Mouse (Mus musculus) forebrain, embryonic 11.5 days (tissue): Measurements from ENCODE around the gene Fgr. TPM values are rescaled to one million over a fixed set of nuclear protein-coding genes. Genes with fewer than 3 reads are reported as not detected.

Source experiments
- ATAC-seq: fragments of 200-750 bp; cut with Nextera tagmentation; replicated peaks from 2 replicates; pipeline ENCODE4 v1.8.0; 2017; ENCODE audit warnings: moderate TSS enrichment; ENCODE audit not compliant: low FRiP score
- DNase-seq: peaks from one replicate; pipeline ENCODE4 v3.0.0-alpha.2; 2017; ENCODE audit warnings: low spot score
- H3K27ac ChIP-seq: fragments of 300-500 bp; sonication (generic); 2 replicates; pipeline ENCODE4 v1.5.1; 2014; ENCODE audit warnings: low read depth, low read length
- H3K27me3 ChIP-seq: fragments of 300-500 bp; sonication (generic); 2 replicates; pipeline ENCODE4 v1.6.1; 2014; ENCODE audit warnings: mild to moderate bottlenecking, low read length, mixed read lengths; ENCODE audit not compliant: control insufficient read depth, insufficient read depth
- H3K36me3 ChIP-seq: fragments of 300-500 bp; sonication (generic); 2 replicates; pipeline ENCODE4 v1.6.1; 2014; ENCODE audit warnings: mild to moderate bottlenecking, low read length, moderate library complexity, mixed read lengths; ENCODE audit not compliant: control insufficient read depth, insufficient read depth
- H3K4me1 ChIP-seq: fragments of 300-500 bp; sonication (generic); replicated peaks from 2 replicates; pipeline ENCODE4 v1.6.1; 2014; ENCODE audit warnings: low read length, mixed read lengths; ENCODE audit not compliant: control insufficient read depth, insufficient read depth
- H3K4me2 ChIP-seq: fragments of 300-500 bp; sonication (generic); 2 replicates; pipeline ENCODE4 v1.6.1; 2014; ENCODE audit warnings: low read depth, mild to moderate bottlenecking, low read length, moderate library complexity, mixed read lengths; ENCODE audit not compliant: severe bottlenecking
- H3K4me3 ChIP-seq: fragments of 300-500 bp; sonication (generic); 2 replicates; pipeline ENCODE4 v1.5.1; 2014; ENCODE audit warnings: low read depth, low read length
- H3K9ac ChIP-seq: fragments of 300-500 bp; sonication (generic); 2 replicates; pipeline ENCODE4 v1.6.1; 2014; ENCODE audit warnings: low read length
- H3K9me3 ChIP-seq: fragments of 300-500 bp; sonication (generic); 2 replicates; pipeline ENCODE4 v1.6.1; 2016; ENCODE audit warnings: low read length, mixed read lengths; ENCODE audit not compliant: control insufficient read depth
- WGBS: fragments of 180-500 bp; shearing (Covaris S2); extraction: QIAGEN DNeasy Blood & Tissue Kit; methylation state at CpG from one replicate; pipeline ENCODE4 v1.1.7; 2014; 5-methylcytosine and 5-hydroxymethylcytosine counted together
- polyA plus RNA-seq: library from polyadenylated mRNA; unstranded; fragments of >200 nt; fragmentation: Nextera tagmentation; extraction: Ambion mirVana; gene quantifications from 2 replicates; pipeline ENCODE4 v1.2.1, GENCODE M21; 2014

Gene Fgr
- polyA plus RNA-seq, 1 experiment from 2014 or later: not detected

DNA sequence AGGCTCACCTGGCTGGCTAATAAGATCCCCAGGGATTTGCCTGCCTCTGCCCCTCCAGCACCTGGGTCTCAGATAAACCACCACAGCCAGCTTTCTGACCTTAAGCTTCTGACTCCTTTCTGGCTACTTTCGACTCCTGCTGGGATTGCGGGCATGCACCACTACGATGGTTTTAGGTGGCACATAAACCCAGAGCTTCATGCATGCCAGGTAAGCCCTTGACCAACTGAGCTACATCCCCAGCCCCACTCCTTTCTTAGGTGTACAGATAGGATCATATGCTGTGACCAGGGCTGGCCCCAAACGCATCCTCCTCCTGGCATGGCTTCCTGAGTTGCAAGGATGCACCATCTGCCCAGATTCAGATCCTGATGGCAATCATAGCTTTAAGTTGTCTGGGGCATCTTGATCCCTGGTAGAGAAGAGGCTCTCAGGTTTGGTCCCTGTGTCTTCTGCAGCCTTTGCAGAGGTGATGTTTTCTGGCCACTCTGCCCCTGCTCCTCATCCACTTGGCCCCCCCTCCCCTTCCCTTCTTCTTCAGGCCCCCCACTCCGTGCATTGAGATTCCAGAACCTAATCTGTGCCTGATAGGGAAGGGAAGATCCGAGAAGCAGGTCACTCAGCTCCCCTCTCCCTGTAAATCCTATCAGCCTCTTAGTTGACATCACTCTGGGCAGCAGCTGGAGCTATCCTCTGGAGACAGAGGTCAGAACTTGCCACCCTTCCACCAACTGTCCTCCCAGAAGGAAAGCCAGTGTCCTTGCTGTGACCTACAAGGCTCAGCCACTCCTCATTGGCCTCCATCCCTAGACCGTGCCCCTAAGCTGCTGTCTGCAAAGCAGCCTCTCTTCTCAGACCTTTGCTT is 19.1 kb upstream of the Fgr start:
- Histone ChIP-seq H3K4me1 (peaks cover 11% of the 10 kb centered on the region), H3K9ac (no peak overlapping the region), H3K9me3 (no peaks in the 10 kb centered on the region), H3K4me3 (no peak overlapping the region), H3K27ac (no peak overlapping the region), H3K4me2 (no peak overlapping the region), H3K27me3 (no peaks in the 10 kb centered on the region), H3K36me3 (no peaks in the 10 kb centered on the region)
- 63% methylated on average over 7 of the region's 7 CpGs for WGBS
- DNase-seq (no peak), ATAC-seq (no peak)

DNA sequence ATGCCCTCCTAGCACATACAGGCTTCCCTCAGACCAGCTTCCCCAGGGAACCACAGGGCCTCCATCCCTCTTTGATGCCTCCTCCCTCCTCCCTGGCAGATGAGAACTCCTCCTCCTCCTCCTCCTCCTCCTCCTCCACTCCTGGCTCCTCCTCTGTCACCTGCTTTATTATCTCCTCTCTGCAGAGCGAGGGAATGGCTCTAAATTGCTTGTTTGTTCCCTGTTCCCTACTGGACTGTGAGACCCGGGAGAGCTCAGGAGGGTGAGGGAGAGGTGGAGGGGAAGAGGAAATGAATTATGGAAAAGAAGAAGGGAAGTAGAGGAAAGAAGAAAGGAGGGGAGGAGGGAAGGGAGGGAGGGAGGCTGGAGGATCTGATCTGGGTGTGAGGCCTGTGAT is 18.5 kb upstream of the Fgr start:
- no peaks in the 10 kb centered on the region for H3K36me3 ChIP-seq
- 24% methylated on average over 2 of the region's 2 CpGs for WGBS
- ATAC-seq: no peak
- no peaks in the 10 kb centered on the region for H3K27me3 ChIP-seq
- H3K27ac ChIP-seq: no peak overlapping the region
- H3K9ac ChIP-seq: no peak overlapping the region
- no peaks in the 10 kb centered on the region for H3K9me3 ChIP-seq
- H3K4me3 ChIP-seq: no peak overlapping the region
- no peak for DNase-seq
- no peak overlapping the region for H3K4me2 ChIP-seq
- peaks cover 11% of the 10 kb centered on the region for H3K4me1 ChIP-seq

DNA sequence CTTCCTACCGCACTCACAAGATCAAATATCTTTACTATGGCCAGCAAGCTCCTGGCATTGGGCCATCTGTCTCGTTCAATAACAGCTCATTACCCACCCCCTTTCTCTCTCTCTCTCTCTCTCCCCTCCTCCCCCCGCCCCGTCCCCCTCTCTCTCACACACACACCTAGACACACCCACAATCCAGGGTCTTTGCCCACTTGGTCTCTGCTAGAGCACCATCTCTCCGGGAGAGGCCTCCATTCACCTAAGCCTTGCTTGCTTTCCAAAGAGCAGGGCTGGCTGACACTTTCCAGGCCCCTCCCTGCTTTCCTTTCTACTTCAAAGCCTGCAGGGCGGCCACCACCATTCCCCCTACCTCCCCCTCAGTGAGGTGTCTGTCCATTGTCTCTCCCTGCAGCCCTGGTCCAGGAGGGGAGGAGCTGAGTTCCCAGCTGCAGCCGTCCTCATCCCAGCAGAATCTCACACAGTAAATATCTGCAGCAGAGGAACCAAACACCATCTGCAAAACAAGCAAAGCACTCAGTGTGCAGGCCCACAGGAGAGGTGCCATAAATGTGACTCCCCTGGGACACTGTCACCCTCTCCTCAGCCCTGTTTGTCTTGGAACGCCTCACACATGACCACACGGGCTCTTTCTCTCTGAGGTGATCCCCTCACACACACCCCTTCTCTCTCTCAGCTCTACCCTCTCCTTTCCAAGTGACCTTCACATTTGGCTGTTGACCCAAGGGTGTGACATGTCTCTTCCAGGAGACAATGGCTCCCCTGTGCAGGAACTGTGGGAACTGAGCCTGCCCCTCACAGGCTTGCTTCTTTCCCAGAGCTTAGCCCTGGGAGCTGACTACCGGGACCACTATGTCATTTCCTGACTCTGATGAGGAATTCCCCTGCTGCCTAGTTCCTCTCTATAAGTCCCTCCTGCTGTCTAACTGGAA is 14.9 kb upstream of the Fgr start:
- no peaks in the 10 kb centered on the region for H3K27me3 ChIP-seq
- no peaks in the 10 kb centered on the region for H3K9me3 ChIP-seq
- ATAC-seq: peak; percentile 69
- 5% methylated on average over 10 of the region's 10 CpGs for WGBS
- H3K4me1 ChIP-seq: peaks cover 11% of the 10 kb centered on the region
- H3K4me2 ChIP-seq: peak overlapping the region; percentile 11; the same call in 1 of the 2 replicates
- no peak overlapping the region for H3K4me3 ChIP-seq
- peak overlapping the region; percentile 90 for H3K27ac ChIP-seq
- H3K36me3 ChIP-seq: no peaks in the 10 kb centered on the region
- DNase-seq: peak; percentile 76
- peak overlapping the region; percentile 37; the same call in 1 of the 2 replicates for H3K9ac ChIP-seq

DNA sequence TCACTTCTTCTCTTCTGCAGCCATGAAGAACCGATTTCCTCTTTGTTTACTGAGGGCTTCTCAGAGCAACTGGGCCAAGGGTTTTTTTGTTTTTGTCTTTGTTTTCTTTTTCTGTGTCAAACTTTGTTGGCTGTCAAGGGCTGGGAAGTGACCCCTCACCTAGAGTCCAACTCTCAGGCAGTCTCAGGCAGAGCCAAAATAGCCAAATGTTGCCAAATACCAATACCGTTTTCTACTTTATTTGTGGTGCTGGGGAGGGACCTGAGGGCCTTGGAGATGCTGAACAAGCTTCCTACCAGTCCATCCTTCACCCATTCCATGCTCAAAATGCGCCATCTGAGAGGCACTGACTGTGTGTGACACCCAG is 14.2 kb upstream of the Fgr start:
- Histone ChIP-seq H3K4me2 (no peak overlapping the region), H3K9me3 (no peaks in the 10 kb centered on the region), H3K9ac (peak overlapping the region; percentile 37; the same call in 1 of the 2 replicates), H3K4me3 (no peak overlapping the region), H3K4me1 (peaks cover 13% of the 10 kb centered on the region), H3K27ac (peak overlapping the region; percentile 90), H3K27me3 (no peaks in the 10 kb centered on the region), H3K36me3 (no peaks in the 10 kb centered on the region)
- WGBS: 58% methylated on average over 3 of the region's 3 CpGs
- DNase-seq: no peak
- no peak for ATAC-seq

DNA sequence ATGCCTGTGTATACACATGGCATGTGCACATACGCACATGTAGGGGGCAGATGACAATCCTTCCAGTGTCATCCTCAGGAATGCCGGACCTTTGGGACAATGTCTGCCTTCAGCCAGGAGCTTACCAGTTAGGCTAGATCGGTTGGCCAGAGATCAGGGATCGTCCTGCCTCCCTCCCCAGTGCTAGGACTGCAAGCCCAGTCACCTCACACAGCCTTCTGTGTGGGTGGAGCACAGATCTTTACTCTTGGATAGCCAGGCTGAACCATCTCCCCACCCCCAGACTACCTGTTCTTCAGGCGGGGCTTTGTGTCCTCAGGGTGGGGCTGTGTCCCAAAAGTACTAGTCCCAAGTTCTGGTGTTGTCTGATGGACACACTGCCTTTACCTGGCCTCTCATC is 13.6 kb upstream of the Fgr start:
- DNase-seq (no peak), ATAC-seq (no peak)
- WGBS: 70% methylated on average over 5 of the region's 5 CpGs
- no peak overlapping the region for H3K27ac ChIP-seq
- no peak overlapping the region for H3K4me2 ChIP-seq
- H3K27me3 ChIP-seq: no peaks in the 10 kb centered on the region
- peaks cover 15% of the 10 kb centered on the region for H3K4me1 ChIP-seq
- H3K9me3 ChIP-seq: no peaks in the 10 kb centered on the region
- H3K36me3 ChIP-seq: no peaks in the 10 kb centered on the region
- no peak overlapping the region for H3K9ac ChIP-seq
- H3K4me3 ChIP-seq: no peak overlapping the region

DNA sequence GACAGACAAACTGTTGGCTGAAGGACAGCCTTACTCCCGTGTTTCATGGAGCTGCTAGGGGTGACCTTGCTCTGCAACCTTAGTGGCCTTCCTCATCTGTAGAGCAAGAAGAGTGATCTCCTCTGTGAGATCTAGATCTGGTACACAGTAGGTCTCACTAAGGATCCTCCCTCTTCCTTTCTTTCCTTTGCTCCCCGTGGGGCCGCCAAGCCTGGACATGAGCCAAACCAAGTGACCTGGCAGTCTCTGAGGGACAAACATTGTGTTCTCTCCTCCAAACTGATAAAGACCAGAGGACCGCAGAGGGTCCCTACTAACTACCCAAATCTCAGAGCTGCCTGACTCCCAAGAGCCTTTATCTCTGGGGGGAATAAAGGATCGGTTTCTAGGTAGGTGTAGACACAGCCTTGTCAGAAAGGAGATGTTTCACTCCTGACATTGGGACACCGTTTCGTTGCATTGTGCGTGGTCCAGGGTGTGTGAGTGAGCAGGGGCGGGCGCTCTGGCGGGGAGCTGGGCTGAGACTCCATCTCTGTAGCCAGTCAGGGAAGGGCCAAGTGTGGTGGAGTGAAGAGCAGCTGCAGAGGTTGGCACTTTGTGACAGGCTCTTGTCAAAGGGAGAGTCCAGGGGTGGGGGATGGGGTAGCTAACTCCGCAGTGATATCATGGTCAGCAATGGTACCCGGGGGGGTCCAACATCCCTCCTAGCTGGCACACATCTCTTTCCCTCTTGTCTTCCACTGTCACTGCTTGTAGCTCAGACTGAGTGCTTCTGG is 12.8 kb upstream of the Fgr start:
- Histone ChIP-seq H3K27me3 (no peaks in the 10 kb centered on the region), H3K4me2 (no peak overlapping the region), H3K4me3 (no peak overlapping the region), H3K9ac (no peak overlapping the region), H3K9me3 (no peaks in the 10 kb centered on the region), H3K27ac (no peak overlapping the region), H3K4me1 (peaks cover 15% of the 10 kb centered on the region), H3K36me3 (no peaks in the 10 kb centered on the region)
- 76% methylated on average over 13 of the region's 13 CpGs for WGBS
- ATAC-seq (no peak), DNase-seq (no peak)

DNA sequence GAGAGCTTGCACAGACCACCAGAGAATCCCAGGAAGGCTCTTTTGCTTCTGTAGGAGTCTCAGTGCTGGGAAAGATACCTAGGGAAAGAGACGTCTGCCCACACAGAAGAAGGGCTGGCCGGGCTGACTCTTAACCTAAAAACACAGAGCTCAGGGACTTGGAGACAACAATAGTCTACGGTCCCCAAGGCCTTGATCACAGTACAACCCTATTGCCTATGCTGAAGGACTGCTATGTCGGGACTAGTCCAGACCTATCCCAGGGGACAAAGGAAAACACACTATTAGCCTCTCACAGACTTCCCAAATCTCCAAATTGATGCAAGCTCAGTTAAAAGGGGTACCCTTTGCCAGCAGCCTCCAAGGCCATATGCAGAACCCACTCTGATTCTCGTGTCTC is 12.0 kb upstream of the Fgr start:
- WGBS: 88% methylated on average over 5 of the region's 5 CpGs
- Histone ChIP-seq H3K27ac (no peak overlapping the region), H3K9ac (no peak overlapping the region), H3K27me3 (no peaks in the 10 kb centered on the region), H3K9me3 (no peaks in the 10 kb centered on the region), H3K4me3 (no peak overlapping the region), H3K36me3 (no peaks in the 10 kb centered on the region), H3K4me1 (peaks cover 15% of the 10 kb centered on the region), H3K4me2 (no peak overlapping the region)
- DNase-seq: no peak
- ATAC-seq: no peak

DNA sequence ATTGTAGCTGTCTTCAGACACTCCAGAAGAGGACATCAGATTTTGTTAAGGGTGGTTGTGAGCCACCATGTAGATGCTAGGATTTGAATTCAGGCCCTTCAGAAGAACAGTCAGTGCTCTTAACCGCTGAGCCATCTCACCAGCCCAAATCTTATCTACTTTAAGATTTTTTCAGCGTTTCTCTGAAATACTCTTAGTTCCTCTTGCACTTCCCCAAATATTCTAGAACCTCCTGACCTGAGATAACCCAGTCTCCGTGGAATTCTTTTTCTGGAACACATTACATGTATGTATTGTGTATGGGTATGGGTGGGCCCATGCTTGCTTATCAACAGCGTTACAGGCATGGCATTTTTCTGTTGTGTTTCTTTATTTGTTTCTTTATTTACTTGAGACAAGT is 11.3 kb upstream of the Fgr start:
- DNase-seq (no peak), ATAC-seq (no peak)
- Histone ChIP-seq H3K36me3 (no peaks in the 10 kb centered on the region), H3K27me3 (no peaks in the 10 kb centered on the region), H3K4me3 (no peak overlapping the region), H3K9ac (no peak overlapping the region), H3K27ac (no peak overlapping the region), H3K4me2 (no peak overlapping the region), H3K4me1 (peaks cover 15% of the 10 kb centered on the region), H3K9me3 (no peaks in the 10 kb centered on the region)
- WGBS: 89% methylated on average over 4 of the region's 4 CpGs
